Mouse (Mus musculus): ENCODE data around the gene Atf1.

The Atf1 gene

DNA sequence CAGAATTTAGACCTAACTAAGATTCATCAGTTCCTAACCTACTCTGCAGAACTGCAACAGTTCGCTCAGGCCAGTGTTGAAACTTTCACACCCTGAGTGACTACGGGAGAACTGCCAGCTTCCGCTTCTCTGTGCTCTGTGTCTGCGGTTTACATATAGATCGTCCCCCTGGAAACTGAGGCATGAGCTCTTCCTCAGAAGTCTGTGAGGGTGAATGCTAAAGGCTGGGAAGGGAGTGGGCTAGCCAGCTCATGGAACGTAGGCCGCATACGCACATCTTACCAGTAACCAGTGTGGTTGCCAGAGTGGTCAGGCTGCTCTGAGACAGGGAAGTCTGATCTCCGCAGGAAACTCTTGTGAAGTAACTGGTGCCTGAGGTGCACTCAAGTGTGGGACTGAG is 11.4 kb upstream of the Atf1 start:
- DNase-seq (ENCODE audit: low spot score in 2 of 2): peak in 1 of 2 experiments; percentile 21

DNA sequence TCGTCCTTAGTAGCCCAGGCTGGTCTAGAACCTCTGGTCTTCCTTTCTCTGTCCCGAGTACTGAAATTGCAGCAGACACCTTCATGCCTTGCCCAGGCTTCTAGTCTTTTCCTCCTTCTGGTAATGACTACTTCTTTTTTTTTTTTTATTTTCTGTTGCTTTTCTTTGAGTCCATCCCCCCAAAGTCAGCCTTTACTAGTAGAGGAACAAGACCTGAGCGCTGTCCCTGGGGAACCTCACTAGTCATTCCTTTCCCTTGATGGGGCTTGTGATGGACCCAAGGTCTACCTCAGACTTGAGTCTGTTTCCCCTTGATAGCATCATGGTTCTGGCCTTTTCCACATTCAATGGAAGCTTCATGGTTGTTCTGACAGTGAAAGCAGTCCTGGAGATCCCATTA is 9.6 kb upstream of the Atf1 start:
- no peak for DNase-seq (ENCODE audit: low spot score in 2 of 2)

DNA sequence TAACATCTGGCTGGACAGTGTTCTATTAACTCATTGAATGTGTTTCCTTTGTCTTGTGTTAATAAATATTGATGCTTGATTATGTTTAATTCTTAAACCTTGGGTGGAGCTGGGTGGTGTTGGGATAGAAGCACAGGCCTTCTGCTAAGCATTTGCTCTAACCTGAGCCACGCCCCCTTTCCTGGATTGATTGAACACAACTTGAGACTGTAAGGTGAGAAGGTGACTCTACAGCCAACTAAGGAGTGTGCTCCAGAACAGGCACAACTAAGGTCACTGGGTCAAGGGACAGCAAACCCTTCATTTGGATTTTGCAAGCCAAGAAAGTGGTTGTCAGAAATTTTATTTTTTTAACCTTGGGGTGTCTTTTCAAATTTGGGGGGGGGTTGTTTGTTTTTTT is 8.2 kb upstream of the Atf1 start:
- DNase-seq (ENCODE audit: low spot score in 2 of 2): no peak

- DNase-seq (ENCODE audit: low spot score in 2 of 2): no peak
Measured at GRCm38 (mm10) chr15:100220916-100221315, 6.7 kb upstream of the Atf1 start.

DNA sequence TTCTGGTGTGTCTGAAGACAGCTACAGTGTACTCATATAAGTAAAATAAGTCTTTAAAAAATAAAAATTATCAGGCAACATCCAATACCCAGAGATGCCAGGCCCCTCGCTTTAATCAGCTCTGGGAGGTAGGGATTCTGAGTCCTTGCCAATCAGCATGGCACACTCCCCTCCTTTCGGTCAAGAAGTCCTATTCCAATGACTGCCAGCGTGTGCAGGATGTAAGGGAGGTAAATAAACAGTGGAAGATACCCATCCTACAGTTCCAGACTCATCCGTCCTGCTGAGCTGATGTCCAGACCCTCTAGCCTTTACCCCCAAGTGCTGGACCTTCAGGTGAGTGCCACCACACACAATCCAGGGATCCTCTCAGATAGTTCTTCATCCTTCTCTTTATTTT is 2.2 kb upstream of the Atf1 start:
- DNase-seq (ENCODE audit: low spot score in 2 of 2): no peak

GRCm38 (mm10) chr15:100225891-100226290 is 1.7 kb upstream of the Atf1 start:
- DNase-seq (ENCODE audit: low spot score in 2 of 2): no peak

GRCm38 (mm10) chr15:100227031-100227662 is 472 bp upstream of the Atf1 start:
- peak; percentile 19 to 38 for DNase-seq (ENCODE audit: low spot score in 2 of 2)

- DNase-seq (ENCODE audit: low spot score in 2 of 2): no peak
Measured at GRCm38 (mm10) chr15:100228535-100229336, 1.1 kb downstream of the Atf1 start.

GRCm38 (mm10) chr15:100230655-100231054 is 3.0 kb downstream of the Atf1 start:
- no peak for DNase-seq (ENCODE audit: low spot score in 2 of 2)

- no peak for DNase-seq (ENCODE audit: low spot score in 2 of 2)
Measured at GRCm38 (mm10) chr15:100231616-100232525, 4.3 kb downstream of the Atf1 start.

- DNase-seq (ENCODE audit: low spot score in 2 of 2): no peak
Measured at GRCm38 (mm10) chr15:100235208-100235965, 7.8 kb downstream of the Atf1 start.

GRCm38 (mm10) chr15:100236952-100237351 is 9.3 kb downstream of the Atf1 start:
- no peak for DNase-seq (ENCODE audit: low spot score in 2 of 2)

DNA sequence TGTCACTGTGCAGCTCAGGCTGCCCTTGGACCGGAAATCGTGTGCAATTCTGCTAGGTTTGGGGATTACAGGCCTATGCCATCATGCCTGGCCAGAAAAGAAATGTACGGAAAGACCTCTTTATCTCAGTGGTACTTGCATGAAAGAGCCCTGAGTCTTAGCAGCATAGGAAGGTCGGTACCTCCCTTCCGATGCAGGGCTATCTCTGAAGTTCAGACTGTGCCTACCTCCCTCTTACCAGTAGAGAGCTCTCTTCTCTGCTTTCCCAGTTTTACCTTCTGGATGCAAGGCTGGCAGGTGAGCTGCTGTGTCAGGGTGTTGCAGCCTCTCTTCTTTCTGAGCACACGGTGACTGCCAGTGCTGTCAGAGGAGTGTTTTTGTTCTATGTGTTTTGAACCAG is 14.2 kb downstream of the Atf1 start:
- no peak for DNase-seq (ENCODE audit: low spot score in 2 of 2)

GRCm38 (mm10) chr15:100245951-100246350 is 18.3 kb downstream of the Atf1 start:
- no peak for DNase-seq (ENCODE audit: low spot score in 2 of 2)

DNA sequence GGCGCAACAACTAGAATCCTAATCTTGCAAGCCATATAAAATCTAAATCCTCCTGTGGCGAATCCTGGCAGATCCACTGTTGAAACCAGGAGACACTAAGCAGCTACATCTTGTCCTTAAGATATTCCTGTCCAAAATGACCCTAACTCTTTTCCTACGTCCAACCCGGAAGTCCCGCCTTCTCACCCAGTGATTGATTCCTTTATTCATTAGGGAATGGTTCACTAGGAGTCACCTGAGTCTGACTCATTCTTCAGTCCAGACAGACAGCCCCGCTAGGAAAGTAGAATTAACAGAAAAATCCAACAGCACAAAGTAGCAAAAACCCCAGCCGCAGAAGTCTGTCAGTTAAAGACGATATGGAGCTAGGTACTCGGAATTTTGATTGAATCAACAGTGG is 19.7 kb downstream of the Atf1 start:
- no peak for DNase-seq (ENCODE audit: low spot score in 2 of 2)

DNA sequence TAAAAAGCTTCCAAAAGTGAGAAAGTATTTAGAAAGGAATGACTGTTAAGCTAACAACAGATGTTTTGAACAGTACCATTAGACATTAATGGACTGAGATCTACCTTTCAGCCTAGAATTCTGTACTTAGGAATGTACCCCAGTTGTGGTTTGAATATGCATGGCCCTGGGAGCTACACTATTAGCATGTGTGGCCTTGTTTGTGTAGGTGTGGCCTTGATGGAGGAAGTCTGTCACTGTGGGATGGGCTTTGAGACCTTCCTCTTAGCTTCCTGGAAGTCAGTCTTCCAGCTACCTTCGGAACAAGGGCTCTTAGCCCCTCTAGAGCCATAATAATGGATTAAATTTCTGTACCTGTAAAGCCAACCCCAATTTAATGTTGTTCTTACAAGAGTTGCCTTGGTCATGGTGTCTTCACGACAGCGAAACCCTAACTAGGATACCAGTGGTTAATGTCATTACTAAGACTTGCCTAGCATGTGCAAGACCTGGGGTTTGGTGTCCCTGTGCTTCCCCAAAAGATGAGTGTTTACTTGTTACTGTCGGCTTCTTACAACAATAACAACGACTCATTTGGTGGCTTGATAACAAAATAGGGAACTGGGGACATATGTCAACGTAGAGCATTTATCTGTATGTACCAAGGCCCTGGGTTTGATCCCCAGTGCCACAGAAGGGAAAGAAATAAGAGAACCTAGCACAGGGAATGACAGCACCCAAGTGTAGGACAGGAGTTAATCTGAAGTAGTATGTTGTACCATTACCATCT is 21.2 kb downstream of the Atf1 start:
- DNase-seq (ENCODE audit: low spot score in 2 of 2): no peak

- DNase-seq (ENCODE audit: low spot score in 2 of 2): no peak
Measured at GRCm38 (mm10) chr15:100251153-100251780, 23.6 kb downstream of the Atf1 start.

- no peak for DNase-seq (ENCODE audit: low spot score in 2 of 2)
Measured at GRCm38 (mm10) chr15:100256386-100256785, 28.8 kb downstream of the Atf1 start.

DNA sequence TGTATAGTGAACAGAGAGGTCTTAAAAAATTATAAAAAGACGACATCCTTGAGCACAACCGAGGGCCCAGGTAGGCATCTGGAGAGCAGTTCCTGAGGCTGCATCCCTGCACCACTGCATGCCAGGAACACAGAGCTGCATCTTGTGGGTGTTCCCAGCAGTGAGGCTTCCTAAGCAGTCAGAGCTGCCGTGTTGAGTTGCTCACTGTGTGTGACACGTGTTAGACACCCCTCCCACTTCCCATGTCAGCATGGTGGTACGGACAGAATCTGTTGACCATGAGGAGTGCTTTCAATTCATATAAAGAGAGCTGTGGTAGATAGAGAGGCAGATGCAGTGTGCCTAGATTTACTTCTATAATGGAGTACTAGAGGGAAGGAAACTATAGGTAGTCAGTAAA is 29.7 kb downstream of the Atf1 start:
- DNase-seq (ENCODE audit: low spot score in 2 of 2): no peak

DNA sequence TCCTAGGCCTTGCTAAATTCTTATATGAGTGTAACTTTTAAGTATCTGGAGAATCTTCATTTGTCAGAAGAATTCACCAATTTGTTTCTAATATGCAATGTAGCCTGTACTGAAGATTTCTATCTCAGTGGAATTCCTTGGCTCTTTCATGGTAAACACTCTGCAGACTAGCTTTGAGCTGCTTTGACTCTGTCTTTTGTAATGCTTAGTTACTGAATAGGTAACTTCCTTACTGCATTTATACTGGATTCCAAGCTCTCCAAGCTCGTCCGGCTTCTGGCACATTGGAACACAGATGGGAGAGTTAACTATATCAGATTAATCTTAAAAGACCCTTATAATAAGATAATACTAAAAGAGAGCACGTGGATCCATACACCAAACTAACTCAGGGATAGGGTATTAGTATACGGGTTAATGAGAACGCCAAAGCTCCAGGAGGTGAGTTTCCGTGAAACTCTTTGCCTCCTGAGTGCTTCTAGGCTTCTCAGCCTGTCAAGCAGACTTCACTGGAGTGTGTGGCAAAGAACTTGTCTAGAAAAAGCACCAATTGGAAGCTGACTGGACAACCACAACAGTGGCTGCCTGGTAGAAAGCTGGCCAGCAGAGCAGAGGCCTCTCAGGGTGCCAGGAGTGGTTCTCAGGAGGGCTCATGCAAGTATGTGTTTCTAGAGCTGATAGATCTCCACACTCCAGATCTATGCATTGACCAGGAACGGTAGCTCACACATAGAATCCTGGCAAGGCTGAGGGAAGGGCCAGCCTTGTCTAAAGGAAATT is 31.2 kb downstream of the Atf1 start:
- DNase-seq (ENCODE audit: low spot score in 2 of 2): no peak
